Mouse (Mus musculus): Measurements from ENCODE around the gene Pou2f1. TPM values are rescaled to one million over a fixed set of nuclear protein-coding genes. Genes with fewer than 3 reads are reported as not detected.

Pou2f1 gene
- total and polyA plus RNA-seq, 2 experiments from 2014 or later = 21.5 to 27.2 TPM

DNA sequence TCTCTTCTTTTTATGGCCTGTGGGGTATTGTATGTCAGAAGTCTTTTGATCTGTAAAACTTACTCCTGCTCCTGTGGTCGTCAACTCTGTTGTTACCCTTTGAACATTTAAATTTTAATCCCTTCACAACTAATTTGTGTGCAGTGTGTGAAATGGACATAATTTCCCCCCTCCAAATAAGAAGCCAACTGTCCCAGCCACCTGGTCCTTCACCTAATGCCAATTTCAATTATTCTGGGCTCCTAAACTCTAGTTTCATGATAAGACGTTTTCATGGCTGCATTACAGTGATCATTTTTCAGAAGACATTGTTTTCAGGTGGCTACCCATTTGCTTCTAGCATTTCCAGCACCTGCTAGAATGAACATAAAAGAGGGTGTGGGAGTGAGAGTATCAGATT, 13.9 kb downstream of the Pou2f1 start:
- no peaks in the 10 kb centered on the region for H3K36me3 ChIP-seq (ENCODE audit: insufficient read depth, low read length)
- no peak overlapping the region for H3K27ac ChIP-seq (ENCODE audit: low read depth, low read length)
- H3K9me3 ChIP-seq (ENCODE audit: low read length) = no peaks in the 10 kb centered on the region
- ATAC-seq (ENCODE audit: low FRiP score) (no peak), DNase-seq (ENCODE audit: low spot score) (no peak)
- no peak for TF ChIP-seq CTCF (IDR thresholded peaks at IDR 0.05)
- no peak overlapping the region for H3K4me3 ChIP-seq (ENCODE audit: low read depth, low read length)
- no peak overlapping the region for H3K9ac ChIP-seq (replicated peaks; ENCODE audit: low read length, poor library complexity, severe bottlenecking)
- no peaks in the 10 kb centered on the region for H3K27me3 ChIP-seq (ENCODE audit: insufficient read depth, low read length)
- H3K4me2 ChIP-seq (ENCODE audit: low read depth, low read length, poor library complexity, severe bottlenecking) = no peak overlapping the region
- no peaks in the 10 kb centered on the region for H3K4me1 ChIP-seq (ENCODE audit: insufficient read depth, low read length)
- 58% methylated on average over 2 of the region's 2 CpGs for WGBS

DNA sequence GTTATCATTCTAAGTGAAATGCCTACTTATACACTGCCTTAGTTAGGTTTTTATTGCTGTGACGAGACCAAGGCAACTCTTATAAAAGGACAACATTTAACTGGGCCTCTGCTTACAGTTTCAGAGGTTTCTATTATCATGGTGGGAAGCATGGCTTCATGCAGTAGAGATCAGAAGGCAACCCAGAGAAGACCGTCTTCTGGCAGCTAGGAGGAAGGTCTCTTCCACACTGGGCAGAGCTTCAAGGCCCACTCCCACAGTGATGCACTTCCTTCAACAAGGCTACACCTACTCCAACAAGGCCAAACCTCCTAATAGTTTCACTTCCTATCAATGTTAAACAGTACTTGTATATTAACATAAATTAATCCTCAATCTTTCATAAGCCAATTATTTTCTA, 14.4 kb downstream of the Pou2f1 start:
- H3K9me3 ChIP-seq (ENCODE audit: low read length) = no peaks in the 10 kb centered on the region
- H3K4me3 ChIP-seq (ENCODE audit: low read depth, low read length) = no peak overlapping the region
- DNase-seq (ENCODE audit: low spot score) = no peak
- no peaks in the 10 kb centered on the region for H3K27me3 ChIP-seq (ENCODE audit: insufficient read depth, low read length)
- ATAC-seq (ENCODE audit: low FRiP score) = no peak
- H3K9ac ChIP-seq (replicated peaks; ENCODE audit: low read length, poor library complexity, severe bottlenecking) = no peak overlapping the region
- H3K27ac ChIP-seq (ENCODE audit: low read depth, low read length) = no peak overlapping the region
- H3K4me2 ChIP-seq (ENCODE audit: low read depth, low read length, poor library complexity, severe bottlenecking) = no peak overlapping the region
- WGBS = 86% methylated on average over 2 of the region's 2 CpGs
- H3K36me3 ChIP-seq (ENCODE audit: insufficient read depth, low read length) = no peaks in the 10 kb centered on the region
- TF ChIP-seq CTCF (IDR thresholded peaks at IDR 0.05) = no peak
- H3K4me1 ChIP-seq (ENCODE audit: insufficient read depth, low read length) = no peaks in the 10 kb centered on the region

DNA sequence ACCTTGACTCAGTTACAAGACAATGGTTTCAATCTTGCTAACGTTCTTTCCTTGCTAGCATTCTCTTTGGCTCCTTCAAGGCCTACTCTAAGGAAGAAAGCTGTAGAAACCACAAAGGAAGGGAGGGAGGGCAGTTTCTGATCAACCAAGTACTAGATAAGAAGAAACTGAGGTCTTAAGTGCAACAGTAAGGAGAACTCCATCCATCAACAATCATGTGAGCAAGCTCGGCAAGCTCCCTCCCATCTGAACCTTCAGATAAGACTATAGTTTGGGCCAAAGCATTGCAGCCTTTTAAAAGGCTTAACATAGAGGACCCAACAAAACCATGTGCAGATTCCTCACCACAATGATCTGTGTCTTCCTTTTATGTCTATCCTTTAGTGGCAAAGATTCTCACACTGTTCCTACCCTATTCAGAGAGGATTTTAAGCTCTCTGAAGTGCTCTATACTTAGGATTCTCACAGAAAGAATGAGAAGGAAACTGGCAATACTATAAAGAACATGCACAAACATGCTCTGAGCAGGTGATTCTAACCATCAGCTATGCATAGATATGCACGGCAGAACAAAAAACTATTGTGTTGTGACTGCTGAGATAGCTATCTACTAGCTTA, 16.6 kb downstream of the Pou2f1 start:
- ATAC-seq (ENCODE audit: low FRiP score) = no peak
- 81% methylated on average over 3 of the region's 3 CpGs for WGBS
- no peak for TF ChIP-seq CTCF (IDR thresholded peaks at IDR 0.05)

GRCm38 (mm10) chr1:165985186-165985585, 17.3 kb downstream of the Pou2f1 start:
- Histone ChIP-seq H3K27ac (ENCODE audit: low read depth, low read length) (no peak overlapping the region), H3K9ac (replicated peaks; ENCODE audit: low read length, poor library complexity, severe bottlenecking) (no peak overlapping the region), H3K4me3 (ENCODE audit: low read depth, low read length) (no peak overlapping the region), H3K4me2 (ENCODE audit: low read depth, low read length, poor library complexity, severe bottlenecking) (no peak overlapping the region), H3K4me1 (ENCODE audit: insufficient read depth, low read length) (no peaks in the 10 kb centered on the region), H3K36me3 (ENCODE audit: insufficient read depth, low read length) (no peaks in the 10 kb centered on the region), H3K9me3 (ENCODE audit: low read length) (no peaks in the 10 kb centered on the region), H3K27me3 (ENCODE audit: insufficient read depth, low read length) (no peaks in the 10 kb centered on the region)
- ATAC-seq (ENCODE audit: low FRiP score) (no peak), DNase-seq (ENCODE audit: low spot score) (no peak)
- 82% methylated on average over 3 of the region's 3 CpGs for WGBS
- TF ChIP-seq CTCF (IDR thresholded peaks at IDR 0.05) = no peak

More for the DNA sequence above, 16.6 kb downstream of the Pou2f1 start:
- Histone ChIP-seq H3K27ac (ENCODE audit: low read depth, low read length) (no peak overlapping the region), H3K4me1 (ENCODE audit: insufficient read depth, low read length) (no peaks in the 10 kb centered on the region), H3K4me2 (ENCODE audit: low read depth, low read length, poor library complexity, severe bottlenecking) (no peak overlapping the region), H3K4me3 (ENCODE audit: low read depth, low read length) (no peak overlapping the region), H3K36me3 (ENCODE audit: insufficient read depth, low read length) (no peaks in the 10 kb centered on the region), H3K9ac (replicated peaks; ENCODE audit: low read length, poor library complexity, severe bottlenecking) (no peak overlapping the region), H3K9me3 (ENCODE audit: low read length) (no peaks in the 10 kb centered on the region), H3K27me3 (ENCODE audit: insufficient read depth, low read length) (no peaks in the 10 kb centered on the region)
- DNase-seq (ENCODE audit: low spot score) = no peak

DNA sequence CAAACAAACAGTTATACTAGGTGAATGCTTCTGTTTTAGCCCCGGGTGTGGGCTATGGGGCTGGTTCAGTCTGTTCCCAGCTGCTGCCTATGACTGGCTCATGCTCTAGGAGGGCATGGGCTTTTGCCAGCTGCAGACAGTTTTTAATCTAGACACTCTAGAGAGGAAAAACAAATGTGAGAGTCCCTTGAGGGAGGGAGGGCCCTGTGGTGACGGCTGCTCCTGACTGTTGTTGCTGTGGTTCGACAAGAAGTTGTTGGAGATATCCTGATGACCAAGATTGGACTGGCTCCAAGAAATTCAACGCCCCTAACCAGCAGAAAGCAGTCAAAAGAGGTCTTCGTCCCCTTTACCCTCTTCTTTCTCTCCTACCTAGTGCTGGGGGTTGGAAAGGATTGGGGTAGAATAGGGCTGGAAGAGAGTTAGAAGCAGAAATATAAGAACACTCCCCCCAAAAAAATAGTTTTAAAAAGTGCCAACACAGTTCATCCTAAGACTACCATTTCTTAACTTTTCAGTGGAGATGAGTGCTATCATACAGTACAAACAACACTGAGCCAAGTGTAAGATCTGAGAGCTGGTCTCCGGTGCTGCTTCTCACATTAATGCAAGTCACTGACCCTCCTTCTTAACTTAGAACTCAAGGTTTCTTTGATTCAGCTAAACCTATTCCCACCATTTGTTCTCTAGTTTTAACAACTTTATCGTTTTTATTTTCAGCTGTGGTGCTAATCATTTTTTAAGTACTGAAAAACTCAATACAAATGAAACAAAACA, 25.6 kb downstream of the Pou2f1 start:
- 65% methylated on average over 7 of the region's 7 CpGs for WGBS
- H3K27me3 ChIP-seq (ENCODE audit: insufficient read depth, low read length) = no peaks in the 10 kb centered on the region
- ATAC-seq (ENCODE audit: low FRiP score) (no peak), DNase-seq (ENCODE audit: low spot score) (no peak)
- no peak overlapping the region for H3K4me2 ChIP-seq (ENCODE audit: low read depth, low read length, poor library complexity, severe bottlenecking)
- no peak overlapping the region for H3K27ac ChIP-seq (ENCODE audit: low read depth, low read length)
- H3K4me1 ChIP-seq (ENCODE audit: insufficient read depth, low read length) = no peaks in the 10 kb centered on the region
- TF ChIP-seq CTCF (IDR thresholded peaks at IDR 0.05) = no peak
- H3K4me3 ChIP-seq (ENCODE audit: low read depth, low read length) = no peak overlapping the region
- H3K9ac ChIP-seq (replicated peaks; ENCODE audit: low read length, poor library complexity, severe bottlenecking) = no peak overlapping the region
- no peaks in the 10 kb centered on the region for H3K9me3 ChIP-seq (ENCODE audit: low read length)
- H3K36me3 ChIP-seq (ENCODE audit: insufficient read depth, low read length) = no peaks in the 10 kb centered on the region

GRCm38 (mm10) chr1:165969001-165969690, 33.3 kb downstream of the Pou2f1 start:
- H3K9ac ChIP-seq (replicated peaks; ENCODE audit: low read length, poor library complexity, severe bottlenecking) = no peak overlapping the region
- H3K4me1 ChIP-seq (ENCODE audit: insufficient read depth, low read length) = 0 out of 2 replicates have a peak, but pooled peaks cover 4% of the 10 kb centered on the region
- WGBS = 94% methylated on average over 3 of the region's 3 CpGs
- no peak for ATAC-seq (ENCODE audit: low FRiP score)
- TF ChIP-seq CTCF (IDR thresholded peaks at IDR 0.05) = no peak
- H3K9me3 ChIP-seq (ENCODE audit: low read length) = no peaks in the 10 kb centered on the region
- H3K36me3 ChIP-seq (ENCODE audit: insufficient read depth, low read length) = no peaks in the 10 kb centered on the region
- H3K27me3 ChIP-seq (ENCODE audit: insufficient read depth, low read length) = no peaks in the 10 kb centered on the region
- H3K4me2 ChIP-seq (ENCODE audit: low read depth, low read length, poor library complexity, severe bottlenecking) = no peak overlapping the region
- no peak for DNase-seq (ENCODE audit: low spot score)
- H3K27ac ChIP-seq (ENCODE audit: low read depth, low read length) = no peak overlapping the region
- no peak overlapping the region for H3K4me3 ChIP-seq (ENCODE audit: low read depth, low read length)
